Mouse (Mus musculus) heart, postnatal 4 days (tissue): ENCODE results near the gene Fars2. TPM values are rescaled to one million over a fixed set of nuclear protein-coding genes. Genes with fewer than 3 reads are reported as not detected.
"Not testable (repeated sequence)": the region's sequence is repeated elsewhere in the genome, so short reads cannot be mapped to it uniquely, and the experiment has no call there.

Experiments used
- DNase-seq: peaks from one replicate; pipeline ENCODE4 v3.0.0; 2021
- total RNA-seq, 2 experiments: library from RNA; stranded (reverse); gene quantifications; 2 replicates each; pipeline ENCODE4 v1.2.3; 2021

The Fars2 gene
- total RNA-seq, 2 experiments from 2014 or later: 68.5 to 71.0 TPM

DNA sequence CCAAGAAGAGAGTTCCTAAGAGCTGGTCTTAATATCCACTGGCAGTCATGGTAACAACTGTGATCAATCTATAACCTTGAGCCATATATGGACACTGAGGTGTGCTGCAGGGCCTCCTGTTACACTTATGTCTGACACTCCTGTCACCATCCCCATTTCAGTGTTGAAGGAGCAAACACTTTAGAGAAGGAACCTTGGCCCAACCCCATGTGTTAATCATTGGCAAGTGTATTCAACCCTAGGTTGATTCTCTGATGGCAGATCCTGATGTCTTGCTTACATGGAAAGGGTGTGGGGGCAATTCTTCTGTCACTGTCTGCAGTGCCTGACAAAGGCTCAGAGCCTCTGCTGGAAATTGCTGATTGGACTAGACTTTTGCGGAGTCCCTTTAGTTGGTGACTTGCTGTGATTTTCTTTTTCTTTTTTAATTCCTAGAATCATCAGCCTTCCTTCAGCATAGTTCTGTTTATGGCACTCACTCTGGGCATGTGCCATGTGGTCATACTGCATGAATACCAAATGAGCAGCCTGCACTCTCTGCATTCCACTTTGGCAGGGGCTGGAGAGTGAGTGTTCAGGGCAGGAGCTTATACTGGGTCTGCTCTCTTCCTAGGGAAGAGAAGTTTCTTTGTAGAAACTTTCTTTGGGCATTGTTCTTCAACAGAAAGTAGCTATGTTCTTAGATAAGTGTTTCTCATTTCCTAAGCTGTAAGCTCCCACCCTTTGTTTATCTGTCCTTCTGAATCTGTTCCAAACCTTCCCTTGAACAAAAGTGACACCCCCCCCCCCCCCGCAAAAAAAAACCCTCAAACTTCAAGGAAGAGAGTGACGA is 181.0 kb downstream of the Fars2 start:
- no peak for DNase-seq

- DNase-seq: no peak
These were observed 181.5 kb downstream of the Fars2 start for GRCm38 (mm10) chr13:36298782-36299031.

DNA sequence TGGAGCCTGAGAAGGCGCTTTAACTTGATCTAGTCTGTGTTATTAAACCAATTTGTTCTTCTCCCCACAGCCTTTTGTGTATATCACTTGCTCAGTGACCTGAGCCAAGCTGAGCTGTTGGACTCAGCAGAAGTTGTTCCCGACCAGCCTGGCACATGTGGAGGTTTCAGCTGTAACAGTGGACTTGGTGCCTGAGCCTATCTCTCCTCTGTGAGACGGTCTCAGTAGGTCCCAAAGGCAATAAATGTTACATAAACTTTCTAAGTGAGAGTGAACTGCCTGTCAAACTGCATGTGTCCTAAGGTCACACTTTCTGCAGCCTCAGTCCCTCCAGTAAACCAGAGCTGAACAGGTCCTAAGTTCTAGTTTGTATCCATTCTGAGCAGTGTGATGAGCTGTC is 185.6 kb downstream of the Fars2 start:
- no peak for DNase-seq

GRCm38 (mm10) chr13:36305306-36305705 is 188.1 kb downstream of the Fars2 start:
- no peak for DNase-seq

- no peak for DNase-seq
These were observed 190.2 kb downstream of the Fars2 start for GRCm38 (mm10) chr13:36307386-36307785.

DNA sequence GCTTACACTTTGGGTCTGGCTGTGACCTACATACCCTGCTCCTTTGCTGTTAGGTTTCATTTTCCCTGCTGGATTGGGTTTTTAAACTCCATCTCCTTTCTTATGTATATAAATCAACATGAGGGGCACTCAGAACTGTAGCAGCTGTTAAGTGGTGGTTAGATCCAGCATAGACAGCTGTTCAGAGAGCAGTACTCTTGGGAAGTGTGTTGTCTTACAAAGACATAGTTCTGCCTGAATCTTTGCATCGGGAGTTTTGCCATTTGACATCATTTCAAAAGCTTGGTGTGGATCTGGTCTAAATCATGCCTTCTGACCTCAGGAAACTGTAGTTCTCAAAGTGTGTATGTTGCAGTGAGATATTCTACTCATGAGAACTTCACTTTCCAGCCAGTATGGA is 191.9 kb downstream of the Fars2 start:
- DNase-seq: no peak

DNA sequence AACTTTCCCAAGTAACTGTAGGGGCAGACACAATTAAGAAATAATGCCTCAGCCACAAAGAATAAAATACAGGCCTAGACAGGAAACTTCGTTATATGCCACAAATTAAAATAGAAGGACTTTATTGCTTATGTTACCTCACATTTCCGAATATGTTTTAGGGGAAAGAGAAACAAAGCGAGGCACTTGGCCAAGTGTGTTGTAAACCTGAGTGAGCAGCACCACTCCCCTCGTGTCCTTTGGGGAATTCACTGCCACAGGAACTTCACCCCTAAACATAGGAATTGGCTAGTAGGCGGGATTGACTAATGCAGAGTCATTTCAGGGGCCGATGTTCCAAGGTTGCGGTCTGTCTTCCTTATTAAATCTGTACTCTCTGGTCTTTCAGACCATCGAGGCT is 197.0 kb downstream of the Fars2 start:
- DNase-seq: peak; percentile 23

DNA sequence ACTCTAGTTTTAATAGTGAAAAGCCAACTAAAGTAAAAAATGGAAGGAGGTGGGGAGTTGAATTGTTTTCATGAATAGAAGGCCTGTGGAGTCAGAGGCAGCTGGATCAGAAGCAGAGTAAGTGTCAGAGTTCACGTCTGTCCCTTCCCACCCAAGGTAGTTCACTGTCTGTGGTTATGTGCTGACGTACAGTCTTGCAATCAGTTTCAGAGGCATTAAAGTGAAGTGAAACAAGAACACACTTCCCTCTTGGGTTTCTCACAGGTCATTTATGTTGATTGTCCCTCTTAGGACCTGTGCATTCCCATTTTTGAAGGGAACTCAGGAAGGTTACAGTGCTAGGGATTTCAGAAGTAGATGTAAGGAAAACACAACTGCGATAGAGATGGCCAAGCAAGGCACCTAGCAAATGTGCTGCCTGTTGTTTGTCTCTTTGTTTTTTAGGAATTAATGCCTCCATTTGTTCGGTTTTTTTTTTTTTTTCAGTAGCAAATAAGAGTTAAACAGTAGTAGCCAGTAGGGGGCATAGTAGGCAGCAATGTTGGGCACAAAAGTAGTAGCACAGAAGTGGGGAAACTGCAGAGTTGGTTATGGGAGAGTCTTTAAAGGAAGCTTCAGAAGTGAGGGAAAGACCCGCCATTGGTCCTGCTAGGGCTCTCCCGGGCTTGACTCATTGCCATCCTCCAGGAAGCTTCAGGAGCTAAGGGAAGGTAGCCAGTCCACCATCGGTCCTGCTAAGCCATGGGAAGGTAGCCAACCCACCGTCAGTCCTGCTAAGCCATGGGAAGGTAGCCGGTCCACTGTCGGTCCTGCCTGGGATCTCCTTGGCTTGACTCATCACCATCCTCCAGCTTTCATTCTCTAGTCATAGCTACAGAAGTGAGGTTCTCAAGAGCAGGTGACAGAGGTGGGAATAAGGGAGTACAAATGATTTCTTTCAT is 197.9 kb downstream of the Fars2 start:
- DNase-seq: no peak

DNA sequence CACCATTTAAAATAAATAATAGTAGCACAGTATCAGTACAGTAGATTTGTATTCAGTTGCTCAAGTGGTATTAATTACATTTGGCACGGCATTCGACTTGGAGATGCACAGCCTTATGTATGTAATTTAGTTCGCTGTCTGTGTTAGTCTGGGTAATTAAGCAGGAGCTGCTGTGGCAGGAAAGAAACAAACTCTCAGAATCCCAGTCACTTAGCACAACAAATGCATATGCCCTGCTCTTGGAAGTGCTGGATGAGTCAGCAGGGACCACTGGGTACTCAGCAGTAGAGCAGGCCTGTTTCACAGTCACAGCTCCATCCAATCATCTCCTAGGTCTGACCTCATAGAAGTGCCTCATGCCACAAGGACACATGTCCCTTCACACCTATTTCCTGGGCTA is 200.6 kb downstream of the Fars2 start:
- no peak for DNase-seq

DNA sequence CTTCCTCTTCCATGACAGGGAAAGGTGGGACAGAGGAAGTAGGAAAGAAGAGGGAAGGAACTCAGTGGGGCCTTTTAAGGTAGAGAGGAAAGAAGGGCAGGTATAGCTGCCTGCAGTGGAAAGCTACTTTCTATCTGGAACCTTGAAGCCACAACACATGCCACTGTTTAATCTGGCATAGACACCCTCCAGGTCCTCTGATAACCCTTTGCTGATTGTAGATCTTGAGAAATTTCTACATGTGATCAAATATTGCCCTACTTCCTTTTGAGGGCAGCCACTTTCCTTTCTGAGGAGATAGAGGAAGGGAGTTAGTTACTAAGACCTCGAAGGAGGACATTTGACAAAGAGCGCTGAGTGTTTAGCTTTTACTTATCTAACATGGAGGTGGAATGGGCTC is 207.4 kb downstream of the Fars2 start:
- DNase-seq: no peak

GRCm38 (mm10) chr13:36326539-36326938 is 209.3 kb downstream of the Fars2 start:
- DNase-seq: no peak

- DNase-seq: no peak
These were observed 212.7 kb downstream of the Fars2 start for GRCm38 (mm10) chr13:36329871-36330270.

DNA sequence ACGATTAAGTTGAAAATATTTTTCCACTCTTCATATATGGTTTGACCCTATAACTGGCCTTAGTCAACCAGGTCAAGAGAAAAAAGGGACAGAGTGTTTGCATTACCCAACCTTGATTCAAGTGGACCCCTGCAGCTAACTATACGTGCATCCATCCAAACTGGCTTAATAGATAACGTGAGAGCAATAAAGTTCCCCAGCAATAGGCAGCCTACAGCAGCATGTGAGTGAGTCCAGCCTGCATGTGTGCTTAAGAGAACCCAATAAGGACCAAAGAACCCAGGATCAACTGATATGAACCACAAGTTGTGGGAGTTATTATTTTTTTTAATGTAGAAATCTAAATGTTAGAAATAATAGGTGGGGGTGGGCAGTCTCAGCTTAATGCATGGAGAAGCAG is 213.3 kb downstream of the Fars2 start:
- no peak for DNase-seq

GRCm38 (mm10) chr13:36334748-36335147 is 217.5 kb downstream of the Fars2 start:
- DNase-seq: no peak

DNA sequence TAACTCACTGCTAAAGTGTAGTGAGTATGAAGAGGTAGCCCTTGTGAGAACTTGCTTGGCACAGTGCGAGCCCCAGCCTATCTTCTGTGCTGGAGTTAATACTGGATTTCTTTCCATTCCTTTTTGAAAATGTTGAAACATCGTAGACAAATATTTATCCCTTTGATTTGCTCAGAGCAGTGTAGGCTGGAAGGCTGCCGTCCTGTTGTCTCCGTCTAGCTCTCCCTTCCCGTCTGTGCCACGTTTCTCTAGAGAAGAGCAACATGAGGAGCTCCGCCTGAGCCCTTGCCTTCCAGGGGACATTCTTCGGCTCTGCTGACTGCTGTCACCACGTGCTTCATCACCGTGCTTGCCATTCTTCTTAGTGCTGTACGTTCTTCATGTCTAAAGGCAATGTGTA is 234.3 kb downstream of the Fars2 start:
- peak; percentile 5 for DNase-seq

GRCm38 (mm10) chr13:36357469-36357868 is 240.3 kb downstream of the Fars2 start:
- DNase-seq: no peak

DNA sequence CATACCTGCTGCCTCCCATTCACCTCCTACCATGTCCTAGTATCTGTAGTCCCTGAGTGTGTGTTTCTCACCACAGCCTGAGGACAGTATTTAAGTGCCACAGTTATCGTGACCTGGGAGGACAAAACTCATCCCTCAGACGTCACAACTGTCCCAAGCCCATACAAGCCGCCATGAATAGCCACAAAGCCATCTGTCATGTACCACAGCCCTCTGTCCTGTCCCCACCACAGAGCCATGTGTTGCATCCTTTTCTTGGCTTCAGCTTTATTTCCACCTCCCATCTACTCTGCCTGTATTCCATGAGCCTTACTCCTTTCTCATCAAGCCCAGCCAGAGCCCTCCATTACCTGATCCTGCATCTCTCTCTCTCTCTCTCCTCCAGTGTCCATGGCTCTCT is 244.2 kb downstream of the Fars2 start:
- no peak for DNase-seq

GRCm38 (mm10) chr13:36365719-36366118 is 248.5 kb downstream of the Fars2 start:
- DNase-seq: not testable (repeated sequence)

DNA sequence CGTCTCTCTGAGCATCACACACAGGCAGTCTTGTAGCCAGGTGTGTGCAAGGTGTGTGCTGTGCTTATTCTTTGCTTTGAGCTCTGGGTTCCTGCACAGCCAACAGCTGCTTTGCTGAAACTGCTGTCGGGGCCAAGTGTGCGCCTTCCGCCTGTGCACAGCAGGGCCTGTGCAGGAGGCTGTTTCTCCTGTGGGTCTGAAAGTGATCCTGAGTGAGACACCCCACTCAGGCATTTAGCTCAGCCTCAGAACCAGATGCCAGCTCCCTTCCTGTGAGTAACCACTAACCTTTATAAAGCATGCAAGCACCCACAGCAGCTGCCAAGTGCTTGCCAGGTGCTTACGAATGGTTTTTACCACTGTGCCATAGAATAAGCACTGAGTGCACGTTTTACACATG is 249.1 kb downstream of the Fars2 start:
- DNase-seq: no peak

- no peak for DNase-seq
These were observed 250.7 kb downstream of the Fars2 start for GRCm38 (mm10) chr13:36367712-36368491.

- DNase-seq: no peak
These were observed 251.6 kb downstream of the Fars2 start for GRCm38 (mm10) chr13:36368799-36369198.

GRCm38 (mm10) chr13:36369400-36369799 is 252.2 kb downstream of the Fars2 start:
- no peak for DNase-seq

DNA sequence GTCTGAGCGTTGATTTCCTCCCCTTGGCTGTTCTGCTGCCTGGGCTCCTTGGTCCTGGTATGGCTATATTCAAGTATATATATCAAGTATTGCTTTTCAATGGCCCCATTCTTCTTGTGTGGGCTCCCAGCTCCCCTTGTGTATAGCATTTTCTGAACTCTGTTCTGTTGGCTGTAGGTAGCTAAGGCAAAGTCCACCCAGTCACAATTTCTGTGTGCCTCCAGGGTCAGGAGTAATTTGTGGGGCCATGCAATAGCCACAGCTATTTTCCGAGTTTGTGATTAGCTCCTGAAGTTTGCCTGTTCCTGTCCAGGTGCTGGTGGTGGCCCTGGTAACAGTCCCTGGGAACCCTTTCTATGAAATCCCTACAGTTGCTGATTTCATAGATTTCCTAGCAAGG is 266.0 kb downstream of the Fars2 start:
- DNase-seq: no peak
